Mouse (Mus musculus) adrenal gland, postnatal 4 days (tissue): ENCODE results near the gene Dner. TPM values are rescaled to one million over a fixed set of nuclear protein-coding genes. Genes with fewer than 3 reads are reported as not detected.
"Not testable (repeated sequence)": the region's sequence is repeated elsewhere in the genome, so short reads cannot be mapped to it uniquely, and the experiment has no call there.

Experiments
- DNase-seq, 2 experiments: peaks; one replicate each; pipeline ENCODE4 v3.0.0; 2021 to 2022; ENCODE audit warnings: low spot score in 2 of 2, mixed read lengths in 2 of 2
- microRNA-seq: library from miRNA; unstranded; fragments of <30 nt; microRNA quantifications from one replicate; pipeline ENCODE4 v1.2.0, GENCODE M21; 2021
- total RNA-seq, 2 experiments: library from RNA; stranded (reverse); gene quantifications; 2 replicates each; pipeline ENCODE4 v1.2.3; 2021

The Dner gene
- total RNA-seq, 2 experiments from 2014 or later, result 6.5 to 6.8 TPM

GRCm38 (mm10) chr1:84350262-84350661, 345.8 kb downstream of the Dner start:
- DNase-seq, result no peak

GRCm38 (mm10) chr1:84347796-84348476, 348.1 kb downstream of the Dner start:
- DNase-seq, result no peak

GRCm38 (mm10) chr1:84332797-84333196, 363.2 kb downstream of the Dner start:
- DNase-seq, result not testable (repeated sequence)

- DNase-seq, result not testable (repeated sequence)
These were observed 364.2 kb downstream of the Dner start for GRCm38 (mm10) chr1:84331861-84332260.

- DNase-seq, result no peak
These were observed 370.7 kb downstream of the Dner start for GRCm38 (mm10) chr1:84325309-84325708.

GRCm38 (mm10) chr1:84321327-84321726, 374.7 kb downstream of the Dner start:
- DNase-seq, result no peak

Small RNA genes lying within 50 kb of the gene (microRNA-seq; reads per million reads assigned to microRNA genes)
- gene Mir5126, result 12.6 reads per million, percentile 24 among the genes with 10 or more reads in this experiment

Other genes with a start within 250 kb of the Dner start
- 1 to 10 TPM; 8.5 to 9.3 TPM for gene Fbxo36, start 143.6 kb upstream of the Dner start, total RNA-seq
- 100 to 1,000 TPM; 248 to 284 TPM for gene Trip12, start 144.3 kb upstream of the Dner start, total RNA-seq
- gene Slc16a14, start 238.9 kb upstream of the Dner start, total RNA-seq, result 1 to 10 TPM; 3.6 to 5.1 TPM